Mouse (Mus musculus) cortical plate, adult 2 months (tissue): ENCODE data around the gene Epop.

Experiments
- CTCF ChIP-seq: fragments of 200-500 bp; IDR thresholded peaks from 2 replicates; pipeline ENCODE4 v1.5.1; 2011; ENCODE audit warnings: mild to moderate bottlenecking, control low read depth, low read length; ENCODE audit not compliant: insufficient read depth; ENCODE audit errors: extremely low read depth
- POLR2A ChIP-seq: fragments of 200-500 bp; IDR thresholded peaks from 2 replicates; pipeline ENCODE4 v1.6.1; 2011; ENCODE audit warnings: mild to moderate bottlenecking, low read length, control low read depth; ENCODE audit not compliant: insufficient read depth; ENCODE audit errors: extremely low read depth

GRCm38 (mm10) chr11:97661648-97662133 lies 32.2 kb upstream of the Epop start:
- no peak for TF ChIP-seq POLR2A
- TF ChIP-seq CTCF = no peak
